Mouse (Mus musculus) lung, postnatal 36 days (tissue): ENCODE measurements at regions not wholly inside any gene's neighbourhood (a gene's known extent, or its start where the extent isn't known, plus 50 kb on each side); places are given as distances from the start of the nearest gene placed in this dataset.
A peak's percentile ranks its signal among the peaks of the same experiment; 100 is the strongest.

Experiments used
- DNase-seq: peaks from one replicate; pipeline ENCODE4 v3.0.0; 2022; ENCODE audit warnings: mixed read lengths

DNA sequence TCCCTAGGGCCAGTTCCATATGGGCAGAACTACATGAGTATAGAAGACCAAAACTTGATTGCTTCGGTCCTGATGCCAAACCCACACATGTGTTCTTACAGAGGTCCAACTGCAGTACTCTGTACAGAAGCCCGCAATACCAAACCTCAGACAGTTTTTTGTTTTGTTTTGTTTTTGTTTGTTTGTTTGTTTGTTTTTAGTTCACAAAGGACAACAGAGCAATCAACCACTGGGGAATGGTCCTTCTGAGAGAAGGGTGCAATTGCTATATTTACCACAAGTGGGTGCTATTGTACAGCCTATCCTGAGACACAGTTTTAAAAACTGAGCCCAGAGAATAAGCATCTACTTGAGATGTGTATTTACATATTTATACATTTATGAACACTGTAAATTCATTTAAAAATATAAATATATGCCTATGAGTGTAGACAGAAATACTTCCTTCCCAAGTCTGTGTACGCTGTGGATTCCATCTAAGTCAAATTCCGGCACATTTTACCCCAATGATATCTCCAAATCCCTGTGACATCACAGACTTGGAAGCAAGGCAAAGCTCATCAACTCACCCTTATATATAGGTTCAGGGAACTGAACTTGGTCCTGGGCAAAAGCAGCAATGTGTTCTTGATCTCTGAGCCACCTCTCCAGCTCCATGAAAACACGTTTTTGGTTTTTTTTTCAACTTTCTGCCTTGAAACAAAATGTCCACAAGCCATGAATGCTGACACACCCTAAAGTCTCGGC lies 101.3 kb upstream of the A26c2 start:
- peak; percentile 2 for DNase-seq

DNA sequence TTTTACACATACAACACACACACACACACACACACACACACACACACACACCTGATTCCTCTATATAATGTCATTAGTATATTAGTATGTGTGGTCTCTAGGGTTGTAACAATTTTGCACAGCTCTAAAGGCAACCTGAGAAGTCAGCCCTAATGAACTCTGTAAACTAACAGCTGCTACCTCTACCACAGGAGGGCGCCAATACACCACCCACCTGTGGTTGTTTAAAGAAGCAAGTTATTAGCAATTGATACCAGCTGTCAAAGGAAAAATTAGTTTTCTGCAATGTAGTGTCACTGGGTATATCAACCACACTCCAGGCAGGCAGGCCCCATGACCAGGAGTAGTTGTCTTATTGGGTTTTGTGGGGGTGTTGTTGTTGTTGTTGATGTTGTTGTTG lies 98.8 kb upstream of the A26c2 start:
- DNase-seq = peak; percentile 4

GRCm38 (mm10) chr7:62894337-62894736 lies 70.9 kb upstream of the A26c2 start:
- no peak for DNase-seq

GRCm38 (mm10) chr7:62877033-62877432 lies 53.6 kb upstream of the A26c2 start:
- DNase-seq = peak; percentile 2
